ENCODE assay signal across 17 mouse cellular contexts in genomic region chr9:37122971-37123370, GRCm38 (mm10). TPM values are rescaled to one million over a fixed set of nuclear protein-coding genes. Genes with fewer than 3 reads are reported as not detected.
DNase-seq lines count a peak whose midpoint lies in the region; ATAC-seq and TF ChIP-seq lines count a peak whose summit lies in the region.
"Had no signal": no experiment of that assay in that cellular context is flagged by ENCODE, and none has a peak within 500 bp of the region (broad histone marks: within the 10 kb centered on the region; RNA-seq: fewer than 3 reads in every experiment).

No protein-coding gene starts in this region.

- H3K4me3 ChIP-seq in gastrocnemius, adult 2 months, result peak overlapping the region; percentile 9; the same call in 1 of the 2 replicates
- no peak overlapping the region for H3K4me3 ChIP-seq in limb, embryonic 12.5 days (replicated peaks)
- H3K4me3 ChIP-seq: heart, adult 2 months; stomach, embryonic 15.5 days had no signal

- H3K4me2 ChIP-seq in limb, embryonic 12.5 days, result peak overlapping the region; percentile 28
- H3K4me2 ChIP-seq: stomach, embryonic 15.5 days had no signal

- 44% methylated on average over 6 of the region's 6 CpGs for WGBS in limb, embryonic 12.5 days

- ATAC-seq in limb, embryonic 12.5 days (ENCODE audit: insufficient number of reproducible peaks, insufficient read depth, low FRiP score, low TSS enrichment, low read depth), result no peak
- ATAC-seq: intestine, postnatal 0 days had no signal

- H3K4me1 ChIP-seq in limb, embryonic 12.5 days (replicated peaks), result peaks cover 57% of the 10 kb centered on the region
- H3K4me1 ChIP-seq: stomach, embryonic 15.5 days had no signal

- no peak overlapping the region for H3K9ac ChIP-seq in limb, embryonic 12.5 days (replicated peaks)
- H3K9ac ChIP-seq: stomach, embryonic 15.5 days had no signal

- intact Hi-C loops in gastrocnemius, adult 2 months (cut with DNase I), result loop anchor here (1.0 kb wide), 1 partner anchor 22 kb away; no protein-coding TSS in a partner anchor
- intact Hi-C loops in gastrocnemius, postnatal 14 days (cut with DNase I; ENCODE audit: low total_unique reads), result no loop called here

- H3K27ac ChIP-seq in gastrocnemius, adult 2 months, result peak overlapping the region; percentile 91
- H3K27ac ChIP-seq in limb, embryonic 12.5 days, result peak overlapping the region; percentile 74
- H3K27ac ChIP-seq: heart, adult 2 months; stomach, embryonic 15.5 days had no signal

- TF ChIP-seq CTCF in gastrocnemius, adult 2 months (IDR thresholded peaks at IDR 0.05), result no peak

- no peak for DNase-seq in gastrocnemius, adult 2 months
- no peak for DNase-seq in gastrocnemius, postnatal 14 days
- DNase-seq in cerebellum, adult 11-12 months, result peak; percentile 60
- peak; percentile 22 to 39 for DNase-seq in cerebellum, postnatal 36 days
- DNase-seq in natural killer cell, adult 2 months (ENCODE audit: low spot score in 2 of 2), result no peak
- DNase-seq in heart, adult 11 months, result no peak
- no peak for DNase-seq in layer of hippocampus, postnatal 36 days
- DNase-seq: embryo, embryonic 11 days; heart, postnatal 14 days; kidney, postnatal 25 days; liver; lung, adult 2 months; thymus, postnatal 36 days had no signal

- no peaks in the 10 kb centered on the region for H3K9me3 ChIP-seq in limb, embryonic 12.5 days
- H3K9me3 ChIP-seq: stomach, embryonic 15.5 days had no signal

- H3K27me3 ChIP-seq in limb, embryonic 12.5 days, result peaks cover 67% of the 10 kb centered on the region
- H3K27me3 ChIP-seq: stomach, embryonic 15.5 days had no signal

- H3K36me3 ChIP-seq in limb, embryonic 12.5 days, result no peaks in the 10 kb centered on the region
- H3K36me3 ChIP-seq: stomach, embryonic 15.5 days had no signal

RNA-seq across cellular contexts. Expression of gene Pknox2, which starts 24.2 kb away (rescaled TPM):
- 10 to 100 TPM; 35.4 to 40.7 TPM for total RNA-seq in gastrocnemius, adult 2 months (2021)
- total RNA-seq in gastrocnemius, postnatal 14 days (2021), result 10 to 100 TPM; 27.6 to 31.4 TPM
- 15.5 and 18.6 TPM in 2 replicates for polyA plus RNA-seq in limb, embryonic 12.5 days (2016; fragmentation: Nextera tagmentation; extraction: Ambion mirVana)
- total RNA-seq in layer of hippocampus, postnatal 36 days (2021), result 10 to 100 TPM; 32.7 to 38.3 TPM

Comparison
In these comparisons a context has a peak if more than half of its experiments do, and no peak if none do; other contexts are left out.
1. DNase-seq: peak in cerebellum, adult 11-12 months (single experiment) and cerebellum, postnatal 36 days (2 of 2); none in gastrocnemius, adult 2 months (single experiment), gastrocnemius, postnatal 14 days (single experiment), natural killer cell, adult 2 months (0 of 2), heart, adult 11 months (single experiment) and layer of hippocampus, postnatal 36 days (0 of 2).